12 mouse cellular contexts compared by ENCODE assay signal in genomic region chr2:105678880-105679321, GRCm38 (mm10). TPM values are rescaled to one million over a fixed set of nuclear protein-coding genes. Genes with fewer than 3 reads are reported as not detected.
DNase-seq lines count a peak whose midpoint lies in the region; ATAC-seq lines count a peak whose summit lies in the region.
"Had no signal": no experiment of that assay in that cellular context is flagged by ENCODE, and none has a peak within 500 bp of the region (broad histone marks: within the 10 kb centered on the region; RNA-seq: fewer than 3 reads in every experiment).

No protein-coding gene starts in this region.

- 0 out of 2 replicates have a peak, but pooled peaks cover under 1% of the 10 kb centered on the region for H3K36me3 ChIP-seq in forebrain, embryonic 12.5 days (replicated peaks)
- no peaks in the 10 kb centered on the region for H3K36me3 ChIP-seq in midbrain, embryonic 11.5 days (ENCODE audit: control insufficient read depth, insufficient read depth, low read length)

- H3K4me2 ChIP-seq in forebrain, embryonic 12.5 days: peak overlapping the region; percentile 73
- peak overlapping the region; percentile 45 for H3K4me2 ChIP-seq in midbrain, embryonic 11.5 days

- peak overlapping the region; percentile 80 for H3K4me3 ChIP-seq in forebrain, embryonic 12.5 days (replicated peaks)
- H3K4me3 ChIP-seq in midbrain, embryonic 11.5 days (ENCODE audit: low read depth, low read length): peak overlapping the region; percentile 40
- H3K4me3 ChIP-seq: gastrocnemius, adult 2 months had no signal

- peak overlapping the region; percentile 96 for H3K27ac ChIP-seq in forebrain, embryonic 12.5 days
- H3K27ac ChIP-seq in midbrain, embryonic 11.5 days (ENCODE audit: low read depth, low read length): peak overlapping the region; percentile 6; the same call in 1 of the 2 replicates
- H3K27ac ChIP-seq: gastrocnemius, adult 2 months had no signal

- H3K4me1 ChIP-seq in forebrain, embryonic 12.5 days: peaks cover 67% of the 10 kb centered on the region
- peaks cover 6% of the 10 kb centered on the region for H3K4me1 ChIP-seq in midbrain, embryonic 11.5 days (ENCODE audit: control insufficient read depth, insufficient read depth, low read length)

- WGBS in forebrain, embryonic 12.5 days: 3% methylated on average over 7 of the region's 7 CpGs
- 0% methylated on average over 7 of the region's 7 CpGs for WGBS in midbrain, embryonic 11.5 days

- H3K9me3 ChIP-seq in forebrain, embryonic 12.5 days: no peaks in the 10 kb centered on the region
- H3K9me3 ChIP-seq in midbrain, embryonic 11.5 days (ENCODE audit: control insufficient read depth, low read length): no peaks in the 10 kb centered on the region

- peak overlapping the region; percentile 73 for H3K9ac ChIP-seq in forebrain, embryonic 12.5 days
- H3K9ac ChIP-seq in midbrain, embryonic 11.5 days (ENCODE audit: low read length): peak overlapping the region; percentile 50

- ATAC-seq in forebrain, embryonic 12.5 days (ENCODE audit: low FRiP score): no peak
- ATAC-seq in midbrain, embryonic 11.5 days (ENCODE audit: low FRiP score): no peak

- peak; percentile 28 for DNase-seq in testis, postnatal 10 days (ENCODE audit: low spot score)
- no peak for DNase-seq in testis, postnatal 14 days (ENCODE audit: low spot score)
- peak; percentile 92 for DNase-seq in midbrain, embryonic 11.5 days (ENCODE audit: low spot score, missing footprints)
- DNase-seq in B cell, adult 2 months: no peak
- DNase-seq in natural killer cell, adult 2 months (ENCODE audit: low spot score in 2 of 2): no peak
- DNase-seq in MN1 (ENCODE audit: low spot score): no peak
- DNase-seq: gastrocnemius, adult 2 months; kidney, postnatal 14 days; spleen, adult 18-20 months had no signal

- peaks cover 61% of the 10 kb centered on the region for H3K27me3 ChIP-seq in forebrain, embryonic 12.5 days
- H3K27me3 ChIP-seq in midbrain, embryonic 11.5 days (ENCODE audit: control insufficient read depth, insufficient read depth, low read length): peaks cover 86% of the 10 kb centered on the region

RNA-seq across cellular contexts. Expression of gene Pax6, which starts 10.2 kb away (rescaled TPM):
- polyA plus RNA-seq in forebrain, embryonic 12.5 days (2016; fragmentation: Nextera tagmentation; extraction: Ambion mirVana): 110 and 111 TPM in 2 replicates
- polyA plus RNA-seq in midbrain, embryonic 11.5 days (2014; fragmentation: Nextera tagmentation; extraction: Ambion mirVana): 45.5 and 45.7 TPM in 2 replicates
- polyA plus RNA-seq: lung, embryonic 16.5 days; thymus, postnatal 0 days had no signal

Comparison
In these comparisons a context has a peak if more than half of its experiments do, and no peak if none do; other contexts are left out.
1. DNase-seq: peak in testis, postnatal 10 days (single experiment) and midbrain, embryonic 11.5 days (single experiment); none in testis, postnatal 14 days (single experiment), B cell, adult 2 months (0 of 2), natural killer cell, adult 2 months (0 of 2) and MN1 (single experiment).